Mouse (Mus musculus): Measurements from ENCODE around the gene Sult1a1.
"Not testable (repeated sequence)": the region's sequence is repeated elsewhere in the genome, so short reads cannot be mapped to it uniquely, and the experiment has no call there.

Sult1a1 gene

DNA sequence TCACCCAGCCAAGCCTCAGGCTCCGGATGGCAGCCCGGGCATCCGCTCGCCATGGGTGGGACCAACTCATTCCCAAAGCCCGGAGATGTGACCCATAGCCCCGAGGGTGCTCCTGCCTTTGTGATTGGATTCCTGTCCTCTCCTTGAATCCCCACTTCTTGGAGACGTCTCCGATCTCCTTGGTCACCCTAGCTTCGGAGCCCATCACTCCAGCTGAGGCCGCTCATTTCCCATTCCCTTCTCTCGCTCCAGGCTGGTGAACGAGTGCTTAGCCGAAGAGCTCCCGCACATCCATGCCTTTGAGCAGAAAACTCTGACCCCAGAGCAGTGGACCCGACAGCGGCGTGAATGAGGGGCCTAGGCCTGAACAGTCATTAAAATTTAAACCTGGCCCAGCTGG, 20.1 kb upstream of the Sult1a1 start:
- no peak for DNase-seq

DNA sequence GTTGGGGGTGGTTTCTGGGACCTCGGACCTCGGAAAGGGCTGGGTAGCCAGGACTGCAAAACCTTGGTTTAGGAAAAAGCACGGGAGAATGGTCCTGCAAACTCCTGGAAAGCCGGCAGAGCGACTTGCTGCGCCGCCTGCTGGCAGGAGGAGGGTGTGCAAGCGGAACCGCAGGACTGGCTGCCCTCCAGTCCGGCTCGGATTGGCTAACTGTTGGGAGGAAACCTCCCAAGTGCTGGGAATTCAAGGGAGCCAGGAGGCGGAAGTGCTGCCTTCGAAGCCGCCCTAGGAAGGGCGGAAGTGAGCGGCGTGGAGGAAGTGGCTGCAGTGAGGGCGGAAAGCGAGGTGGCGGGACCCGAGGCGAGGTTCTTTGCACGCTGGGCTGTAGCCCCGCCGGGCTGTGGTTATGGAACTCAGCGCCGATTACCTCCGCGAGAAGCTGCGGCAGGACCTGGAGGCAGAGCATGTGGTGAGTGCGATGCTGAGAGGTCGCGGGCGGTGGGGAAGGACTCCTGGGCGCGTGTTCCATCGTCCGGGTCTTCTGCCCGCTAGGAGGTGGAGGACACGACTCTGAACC, 19.5 kb upstream of the Sult1a1 start, which contains the start of gene Slx1b:
TSS of gene Slx1b (minus strand) at position 154 of the 577 bp plus-strand sequence.
- DNase-seq, result peak; percentile 96

DNA sequence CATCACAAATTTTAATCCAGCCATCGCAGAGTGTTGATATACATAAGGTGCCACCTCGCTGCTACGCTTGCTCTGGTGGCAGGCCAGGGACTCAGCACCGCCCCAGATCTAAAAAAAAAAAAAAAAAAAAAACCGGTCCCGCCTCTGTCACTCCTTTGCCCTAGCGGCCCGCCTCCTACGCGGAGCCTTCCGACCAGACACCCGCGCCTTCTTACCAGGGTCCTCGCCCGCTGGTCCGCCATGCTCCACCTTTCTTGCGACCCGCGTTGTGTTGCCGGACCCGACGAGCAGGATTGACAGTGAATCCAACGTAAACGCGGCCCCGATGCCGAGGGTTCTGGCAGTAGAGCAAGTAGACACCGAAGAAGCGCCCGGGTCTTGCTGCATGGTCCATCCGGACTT, 19.0 kb upstream of the Sult1a1 start, which contains the start of gene Bola2:
TSS of gene Bola2 (plus strand) at position 192 of the 402 bp plus-strand sequence.
- DNase-seq, result no peak

DNA sequence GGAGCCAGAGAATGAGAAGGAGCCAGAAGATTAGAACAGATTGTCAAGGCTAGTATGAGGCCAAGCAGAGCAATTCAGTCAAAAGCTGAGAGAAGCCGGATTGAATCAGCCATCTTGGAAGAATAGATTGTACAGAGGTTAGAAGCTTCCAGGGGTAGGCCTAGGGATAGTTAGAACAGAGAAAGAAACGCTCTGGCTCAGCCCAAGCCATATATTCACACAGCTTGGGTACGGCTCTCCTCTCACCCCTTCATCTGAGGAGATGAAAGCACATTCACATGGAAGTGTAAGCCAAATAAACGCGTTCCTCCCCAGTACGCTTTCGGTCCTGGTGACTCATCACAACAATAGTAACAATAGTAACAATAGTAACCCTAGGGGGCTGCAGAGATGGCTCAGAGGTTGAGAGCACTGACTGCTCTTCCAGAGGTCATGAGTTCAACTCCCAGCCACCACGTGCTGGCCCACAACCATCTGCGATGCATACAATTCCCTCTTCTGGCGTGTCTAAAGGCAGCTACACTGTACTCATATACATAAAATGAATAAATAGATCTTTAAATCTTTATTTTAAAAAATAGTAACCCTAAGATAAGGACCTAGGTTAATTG, 18.3 kb upstream of the Sult1a1 start:
- peak; percentile 22 for DNase-seq

DNA sequence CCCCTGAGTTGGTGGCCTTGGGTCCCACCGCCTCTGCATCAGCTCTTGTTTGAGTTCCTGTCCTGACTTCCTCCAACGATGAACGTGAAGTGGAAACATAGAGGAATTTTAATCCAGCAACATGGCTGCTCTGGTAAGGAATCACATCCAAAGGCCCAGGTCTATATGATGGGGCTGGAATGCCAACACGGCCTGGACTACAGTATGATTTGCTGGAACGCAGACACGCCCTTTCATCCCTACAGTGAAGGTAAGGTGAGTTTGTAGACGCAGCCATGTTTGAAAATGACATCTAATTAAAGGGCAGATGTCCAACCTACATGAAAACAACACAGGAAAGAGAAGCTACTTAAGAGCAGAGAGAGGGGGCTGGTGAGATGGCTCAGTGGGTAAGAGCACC, 17.5 kb upstream of the Sult1a1 start:
- DNase-seq, result no peak

DNA sequence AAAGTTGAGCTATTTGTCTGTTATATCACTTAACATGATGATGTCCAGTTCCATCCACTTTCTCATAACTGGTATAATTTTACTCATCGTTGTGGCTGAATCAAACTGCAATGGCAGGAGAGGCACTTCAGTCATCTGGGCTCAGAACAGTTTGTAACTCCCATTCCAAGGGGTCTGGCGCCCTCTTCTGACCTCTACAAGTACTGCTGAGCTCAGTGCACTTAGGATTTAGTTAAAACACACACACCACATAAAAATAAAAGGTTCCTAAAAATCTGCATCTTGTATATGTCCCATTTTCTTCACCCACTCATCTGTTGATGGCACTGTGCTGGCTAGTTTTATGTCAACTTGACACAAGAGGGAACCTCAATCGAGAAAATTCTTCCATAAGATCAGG, 17.0 kb upstream of the Sult1a1 start:
- peak; percentile 77 for DNase-seq

DNA sequence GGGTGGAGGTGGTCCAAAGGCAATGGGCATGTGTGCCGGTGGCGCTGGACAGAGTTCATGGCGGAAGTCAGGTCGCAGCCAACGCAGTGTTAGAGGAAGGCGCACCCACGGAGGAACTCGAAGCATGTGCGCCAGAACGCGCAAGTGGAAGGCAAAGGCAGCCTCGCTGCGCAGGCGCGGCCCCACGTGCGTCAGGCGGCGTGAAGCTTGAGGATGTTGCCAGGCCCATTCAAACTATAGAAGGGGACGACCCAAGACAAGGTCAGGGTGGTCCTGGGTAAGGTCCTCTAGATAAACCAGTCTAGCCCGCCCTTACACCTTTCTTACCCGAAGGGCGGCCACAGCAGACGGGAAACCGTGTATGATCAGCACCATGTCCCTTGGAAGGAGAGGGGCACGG, 16.2 kb upstream of the Sult1a1 start:
- DNase-seq, result no peak

DNA sequence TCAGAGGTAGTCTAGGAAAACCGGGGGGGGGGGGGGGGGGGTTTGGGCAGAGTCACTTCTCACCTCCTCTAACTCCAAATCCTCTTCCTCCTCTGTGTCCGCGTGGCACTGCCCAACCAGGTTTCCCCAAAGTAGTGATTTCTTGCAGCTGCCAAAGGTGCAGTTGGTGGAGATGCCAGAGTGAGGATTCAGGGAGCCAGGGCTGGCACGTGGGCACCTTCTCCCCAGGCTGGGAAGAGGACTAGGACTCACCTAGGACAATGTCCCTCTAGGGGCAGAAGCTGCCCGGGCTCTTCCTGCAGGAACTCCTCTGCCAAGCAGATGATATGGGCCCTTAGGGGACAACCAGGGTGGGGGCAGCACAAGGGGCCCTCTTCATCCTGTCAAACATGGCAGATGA, 15.4 kb upstream of the Sult1a1 start:
- no peak for DNase-seq

DNA sequence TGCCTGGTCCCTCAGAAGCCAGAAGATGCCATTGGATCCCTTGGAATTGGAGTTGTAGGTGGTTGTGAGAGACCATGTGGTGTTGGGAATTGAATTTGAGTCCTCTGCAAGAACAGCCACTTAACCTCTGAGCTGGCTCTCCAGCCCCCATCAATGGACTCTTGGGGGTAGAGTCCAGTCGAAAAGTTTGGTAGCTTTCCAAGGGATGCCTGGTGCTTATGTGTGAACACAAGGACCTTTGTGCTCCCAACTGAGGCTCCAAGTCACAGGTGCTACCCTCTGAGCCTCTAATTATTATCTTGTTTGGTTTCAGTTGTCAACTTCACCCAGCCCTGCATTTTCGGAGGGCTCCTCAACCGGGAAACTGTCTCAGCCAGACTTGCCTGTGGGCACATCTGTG, 14.5 kb upstream of the Sult1a1 start:
- DNase-seq, result peak; percentile 82

DNA sequence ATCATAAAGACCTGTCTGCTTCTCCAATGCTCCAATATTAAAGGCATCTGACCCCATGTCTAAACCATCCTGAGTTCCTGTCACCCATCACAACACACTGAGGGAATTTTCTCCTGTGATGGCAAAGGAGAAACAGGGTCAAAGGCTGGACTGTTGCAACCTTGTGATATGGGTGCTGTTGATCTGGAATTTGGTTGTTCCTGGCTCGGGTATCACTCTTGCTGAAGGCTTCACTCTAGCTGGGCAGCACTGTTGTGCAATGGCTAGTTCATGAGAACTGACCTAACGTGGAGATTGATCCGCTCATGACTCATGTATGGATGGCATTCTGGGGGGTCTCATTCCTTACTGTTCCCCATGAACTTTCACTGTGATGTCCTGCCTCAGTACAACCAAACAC, 12.8 kb upstream of the Sult1a1 start:
- no peak for DNase-seq

DNA sequence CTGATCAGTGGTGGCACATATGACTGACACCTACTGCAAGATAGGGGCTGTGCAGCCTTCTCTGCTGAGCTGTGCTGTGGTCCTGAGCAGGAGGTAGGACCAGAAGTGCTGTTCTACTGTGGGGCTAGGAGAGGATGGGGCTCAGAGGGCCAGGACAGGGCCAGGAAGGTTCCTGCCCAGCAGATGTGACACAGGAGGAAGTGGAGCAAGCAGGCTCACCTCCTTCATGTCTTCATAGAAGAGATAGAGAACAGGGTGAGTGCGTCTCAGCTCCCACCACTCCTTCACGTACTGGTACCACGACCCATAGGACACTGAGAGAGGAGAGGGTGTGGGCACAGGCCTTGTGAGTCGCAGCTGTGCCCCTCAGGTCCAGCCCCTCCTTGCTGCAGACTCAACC, 11.9 kb upstream of the Sult1a1 start:
- DNase-seq, result not testable (repeated sequence)

DNA sequence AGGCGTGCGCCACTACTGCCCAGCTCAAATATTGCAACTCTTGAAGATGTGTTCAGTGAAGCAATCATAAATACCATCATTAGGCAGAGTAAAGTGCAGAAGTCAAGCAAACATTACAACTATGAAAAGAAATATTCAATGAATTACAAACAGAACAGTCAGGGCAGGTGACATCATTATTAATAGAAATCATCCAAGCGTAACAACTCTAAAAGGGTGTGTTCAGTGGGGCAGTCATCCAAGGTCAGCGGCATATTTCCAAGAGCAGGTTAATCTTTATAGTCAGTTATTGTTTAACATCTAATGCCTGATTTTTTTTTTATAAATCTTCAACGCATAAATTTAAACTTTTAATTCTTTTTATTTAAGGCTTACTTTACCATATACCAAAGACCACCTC, 5.0 kb upstream of the Sult1a1 start:
- peak; percentile 60 for DNase-seq

DNA sequence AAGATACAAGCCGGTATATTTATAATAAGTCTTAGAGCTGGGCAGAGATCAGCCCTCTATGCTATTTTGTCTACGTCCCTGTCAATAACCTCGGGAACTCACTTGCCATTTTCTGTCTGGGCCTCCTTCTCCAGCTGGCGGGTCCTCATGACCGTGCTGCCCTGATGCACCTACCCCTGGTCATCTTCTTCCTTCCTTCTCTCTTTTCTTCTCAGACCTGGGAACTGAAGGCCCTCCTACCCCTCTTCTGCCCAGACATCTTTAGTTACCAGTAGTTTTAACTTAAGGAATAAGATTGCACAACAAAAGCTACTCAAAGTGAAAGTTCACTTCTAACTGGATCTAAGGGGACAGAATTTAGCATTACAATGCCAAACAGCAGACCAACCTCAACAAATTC, 3.5 kb upstream of the Sult1a1 start:
- no peak for DNase-seq

DNA sequence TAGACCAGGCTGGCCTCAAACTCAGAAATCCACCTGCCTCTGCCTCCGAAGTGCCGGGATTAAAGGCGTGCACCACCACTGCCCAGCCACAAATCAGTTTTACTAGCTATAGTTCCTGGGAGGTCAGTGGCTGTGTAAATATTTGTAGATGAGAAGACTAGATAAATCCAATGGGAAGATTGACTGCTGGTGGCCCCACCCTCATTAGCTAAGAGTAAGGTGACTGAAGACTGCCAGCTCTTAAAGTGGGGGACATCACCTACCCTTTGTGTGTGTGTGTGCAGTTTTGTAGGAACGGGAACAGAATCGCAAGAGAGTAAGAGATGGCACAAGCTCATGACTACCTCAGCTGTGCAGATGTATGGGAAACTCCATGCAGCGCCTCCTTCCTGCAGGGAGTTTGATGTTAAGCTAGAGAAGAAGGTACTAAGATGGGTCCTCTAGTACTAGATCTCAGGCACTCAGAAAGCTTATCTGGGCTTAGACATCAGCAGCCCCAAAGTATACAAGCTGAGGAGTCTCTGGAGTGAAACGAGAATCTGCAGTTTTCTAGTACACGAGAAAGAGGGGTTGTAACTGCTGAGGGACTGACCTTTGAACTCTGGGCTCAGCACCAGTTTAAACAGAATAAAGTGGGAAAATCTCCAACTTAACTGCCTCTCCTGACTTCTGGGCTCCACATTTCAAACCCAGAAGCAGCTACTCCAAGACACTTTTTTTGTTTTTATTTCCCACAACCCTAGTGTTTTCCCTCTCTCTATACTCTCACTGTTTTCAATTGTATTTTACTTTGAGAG, 2.5 kb upstream of the Sult1a1 start:
- peak; percentile 55 for DNase-seq

DNA sequence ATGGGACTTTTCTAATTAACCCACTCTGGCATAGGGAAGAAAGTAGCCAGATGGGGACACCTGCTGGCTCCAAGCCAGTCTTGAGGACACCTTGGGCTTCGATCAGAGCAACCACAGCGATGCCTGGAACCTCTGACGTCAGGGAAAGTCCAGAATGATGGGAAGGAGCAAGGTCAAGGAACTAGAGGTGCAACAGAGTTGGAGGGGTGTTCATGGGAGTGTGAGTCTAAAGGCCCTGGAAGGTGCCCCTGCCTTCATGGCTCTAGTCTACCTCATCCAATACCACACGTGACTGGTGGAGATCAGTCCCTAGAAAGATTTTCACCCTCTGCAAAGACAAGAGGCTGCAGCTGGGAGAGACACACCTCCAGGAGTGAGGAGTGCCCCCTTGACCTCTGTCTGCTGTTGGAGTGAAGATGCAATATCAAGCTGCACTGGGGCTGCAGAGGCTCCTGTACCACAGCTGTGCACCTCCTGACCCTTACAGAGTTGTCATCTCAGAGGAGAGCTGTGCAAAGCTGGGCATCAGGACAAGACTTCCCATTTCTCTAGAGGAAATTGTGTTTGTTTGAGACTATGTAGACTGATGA, 494 bp upstream of the Sult1a1 start:
- no peak for DNase-seq

DNA sequence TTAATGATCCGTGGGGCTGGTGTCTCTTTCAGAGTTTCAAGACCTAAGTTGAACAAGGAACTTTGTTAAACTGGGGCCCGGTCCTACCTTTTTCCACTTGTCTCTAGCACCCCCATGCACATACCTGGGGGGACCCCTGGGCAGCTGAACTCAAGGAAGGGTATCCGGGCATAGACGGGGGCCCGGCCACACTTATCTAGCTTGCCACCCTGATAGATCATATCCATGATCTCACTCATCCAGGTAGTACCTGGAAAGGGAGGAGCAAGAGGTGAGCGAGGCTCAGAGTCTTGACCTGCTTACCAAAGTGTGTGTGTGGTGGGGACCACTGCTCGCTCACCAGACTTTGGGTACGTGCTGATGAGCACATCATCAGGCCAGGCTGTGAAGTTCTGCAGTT, 1.1 kb downstream of the Sult1a1 start:
- no peak for DNase-seq

DNA sequence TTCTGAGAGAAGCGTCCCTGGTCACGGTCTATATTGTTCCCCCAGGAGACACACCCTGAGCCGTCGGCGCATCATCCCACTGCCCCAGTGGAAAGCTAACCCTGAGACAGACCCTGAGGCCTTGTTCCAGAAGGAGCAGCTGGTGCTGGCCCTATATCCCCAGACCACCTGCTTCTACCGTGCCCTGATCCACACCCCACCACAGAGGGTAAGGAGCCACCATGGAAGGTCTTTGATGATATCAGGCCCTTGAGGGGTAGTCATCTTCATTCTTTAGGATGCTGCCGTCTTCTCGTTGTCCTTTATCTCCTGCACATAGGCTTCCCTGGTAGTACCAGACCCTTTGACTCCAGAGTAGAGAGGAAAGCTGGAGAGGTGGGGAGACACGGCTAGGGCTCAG, 4.1 kb downstream of the Sult1a1 start:
- no peak for DNase-seq

DNA sequence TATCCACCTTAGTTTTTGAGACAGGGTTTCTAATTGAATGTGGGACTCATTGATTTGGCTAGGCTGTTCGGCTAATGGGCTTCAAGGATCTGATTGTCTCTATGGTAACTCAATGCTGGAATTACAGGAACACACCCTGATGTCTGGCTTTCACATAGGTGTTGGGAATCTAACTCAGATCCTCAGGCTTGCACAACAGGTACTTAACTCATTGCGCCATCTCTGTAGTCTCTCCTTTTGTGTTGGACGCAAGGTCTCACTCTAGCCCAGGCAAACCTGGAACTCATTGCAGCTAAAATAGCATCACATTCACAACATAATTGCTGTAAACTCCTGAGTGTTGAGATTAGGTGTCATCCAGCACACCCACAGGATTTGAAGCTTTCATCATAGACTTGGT, 6.1 kb downstream of the Sult1a1 start:
- DNase-seq, result no peak

DNA sequence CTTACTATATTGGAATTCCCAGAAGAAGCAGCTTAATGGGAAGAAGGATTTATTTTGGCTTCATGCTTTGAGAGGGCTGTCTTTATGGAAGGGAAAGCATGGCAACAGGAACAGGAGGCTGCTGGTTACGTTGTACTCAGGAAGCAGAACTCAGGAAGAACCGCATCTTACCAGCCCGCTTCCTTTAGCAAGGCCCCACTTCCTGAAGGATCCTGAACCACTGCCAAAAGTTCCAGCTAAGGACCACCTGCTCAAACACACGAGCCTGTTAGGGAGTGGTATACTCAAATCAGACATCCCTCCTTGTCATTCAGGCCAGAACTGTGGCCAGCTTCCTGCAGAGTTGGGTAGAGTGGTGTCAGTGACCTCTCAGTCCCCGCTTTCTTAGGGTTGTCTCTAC, 7.8 kb downstream of the Sult1a1 start:
- DNase-seq, result no peak

DNA sequence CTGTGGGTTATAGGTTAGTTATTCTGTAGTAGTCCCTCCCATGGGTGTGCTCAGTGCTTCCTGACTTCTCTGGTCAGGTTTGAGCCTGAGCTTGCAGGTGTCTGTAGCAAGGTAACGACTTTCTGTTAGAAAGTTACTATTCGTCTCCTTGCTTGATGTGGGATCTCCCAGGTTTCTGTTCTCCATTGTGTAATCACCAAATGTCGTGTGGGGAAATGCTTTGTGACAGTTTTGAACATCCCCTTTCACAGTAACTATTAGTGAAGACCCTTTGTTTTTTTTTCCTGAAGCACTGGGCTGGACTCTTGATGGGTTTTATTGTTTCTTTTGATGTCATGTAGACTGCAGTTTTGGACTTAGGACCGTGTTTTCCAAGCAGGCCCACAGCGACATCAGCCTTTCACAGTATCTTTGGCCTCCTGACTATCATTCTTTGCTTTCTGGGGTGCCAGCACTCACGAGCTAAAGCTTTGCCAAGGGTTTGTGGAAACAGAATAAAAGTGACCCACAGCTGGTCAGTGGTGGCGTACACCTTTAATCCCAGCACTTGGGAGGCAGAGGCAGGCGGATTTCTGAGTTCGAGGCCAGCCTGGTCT, 8.6 kb downstream of the Sult1a1 start:
- no peak for DNase-seq

DNA sequence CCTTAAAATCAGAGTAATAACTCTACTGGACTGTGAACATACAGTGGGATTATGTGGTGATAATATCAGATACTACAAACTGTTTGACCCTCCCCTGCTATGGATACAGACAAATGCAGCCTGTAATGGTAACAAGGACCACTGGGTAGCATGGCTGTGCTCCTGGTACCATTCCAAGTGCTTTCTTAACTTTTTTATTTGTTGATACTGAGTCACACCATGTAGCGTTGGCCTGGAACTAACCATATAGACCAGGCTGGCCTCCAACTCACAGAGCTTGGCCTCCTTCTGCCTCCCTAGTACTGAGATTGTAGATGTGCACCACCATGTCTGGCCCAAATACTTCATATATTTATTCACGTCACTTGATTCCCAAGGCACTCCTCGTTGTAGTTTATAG, 11.0 kb downstream of the Sult1a1 start:
- DNase-seq, result no peak

DNA sequence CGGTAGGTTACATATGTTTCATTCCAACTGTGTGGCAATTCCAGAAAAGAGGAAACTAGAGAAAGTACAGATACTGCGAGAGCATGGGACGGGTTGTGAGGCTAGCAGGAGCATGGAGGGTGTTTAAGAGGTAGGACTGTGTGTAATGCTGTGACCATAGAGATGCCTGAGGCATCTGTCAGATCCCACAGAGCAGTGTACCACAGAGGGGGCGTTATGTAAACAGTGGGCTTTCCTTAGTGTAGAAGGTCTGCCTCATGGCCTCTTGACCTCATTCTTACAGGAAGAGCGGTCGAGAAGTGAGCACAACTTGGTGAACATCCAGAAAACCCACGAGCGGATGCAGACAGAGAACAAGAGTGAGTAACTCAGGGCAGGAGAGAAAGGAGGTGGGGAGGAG, 12.6 kb downstream of the Sult1a1 start:
- no peak for DNase-seq

DNA sequence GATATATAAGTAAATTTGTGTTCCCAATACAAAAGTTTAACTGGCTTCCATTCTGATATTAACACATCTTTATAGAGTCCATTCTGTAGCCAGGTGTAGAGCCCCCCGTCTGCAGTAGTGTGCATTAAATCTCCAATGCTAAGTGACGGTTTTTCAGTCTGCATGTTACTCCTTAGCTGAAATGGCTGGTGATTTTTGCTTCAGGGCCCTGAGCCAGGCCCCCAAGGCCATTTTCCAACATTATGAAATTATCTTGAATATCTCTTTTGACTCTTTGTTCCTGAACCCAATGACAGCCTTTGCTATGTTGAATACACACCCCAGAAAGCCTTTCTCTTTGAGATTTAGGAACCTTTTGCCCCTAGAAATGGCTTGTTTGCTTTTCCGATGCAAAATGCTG, 16.5 kb downstream of the Sult1a1 start:
- no peak for DNase-seq

DNA sequence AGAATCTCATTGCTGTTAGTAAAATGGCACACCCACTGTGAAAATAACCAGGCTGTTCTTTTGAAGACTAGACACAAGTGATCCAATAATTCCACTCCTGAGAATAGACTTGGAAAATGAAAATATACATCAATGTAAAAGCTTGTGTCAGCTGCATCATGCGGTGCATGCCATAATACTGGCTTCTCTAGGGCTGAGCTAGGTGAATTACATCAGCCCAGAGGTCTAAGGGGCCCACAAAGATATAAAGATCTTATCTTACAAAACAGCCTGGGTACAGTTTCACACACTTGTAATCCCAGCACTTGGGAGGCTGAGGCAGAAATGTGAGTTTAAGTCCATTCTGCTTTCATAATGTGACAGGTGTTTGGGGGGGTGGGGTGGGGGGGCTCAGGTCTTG, 18.7 kb downstream of the Sult1a1 start:
- DNase-seq, result no peak
